Mouse (Mus musculus): Measurements from ENCODE around the gene Pbdc1.

DNA sequence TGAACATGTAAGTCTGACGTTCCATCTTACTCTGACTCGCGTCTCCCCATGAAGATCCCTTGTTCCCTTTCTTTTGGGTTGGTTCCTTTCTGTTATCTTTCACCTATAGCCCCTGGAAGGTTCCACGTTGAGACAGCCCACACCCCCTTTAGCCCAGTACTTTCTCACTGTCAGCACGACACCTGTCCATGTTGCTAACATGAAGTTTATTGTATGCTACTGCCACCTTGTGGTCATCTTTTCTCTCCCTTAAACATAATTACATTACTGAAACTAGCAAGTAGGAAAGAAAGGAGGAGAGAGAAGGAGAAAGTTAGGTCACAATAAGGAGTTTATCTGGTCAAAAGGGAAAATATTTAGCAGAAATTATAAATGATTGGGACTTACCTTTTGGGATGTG, 24.6 kb downstream of the Pbdc1 start:
- TF ChIP-seq CTCF (IDR thresholded peaks at IDR 0.05) (peak; percentile 71), EP300 (IDR thresholded peaks at IDR 0.05) (no peak)

Measured in lung, postnatal 0 days (tissue).